Mouse (Mus musculus) subcutaneous adipose tissue, adult 2 months (tissue): ENCODE results near the gene Mad1l1. TPM values are rescaled to one million over a fixed set of nuclear protein-coding genes. Genes with fewer than 3 reads are reported as not detected.

Source experiments
- polyA plus RNA-seq: library from polyadenylated mRNA; depleted of rRNA; stranded (reverse); fragments of >200 nt; gene quantifications from 2 replicates; pipeline ENCODE4 v1.2.3, GENCODE M21; 2012; ENCODE audit warnings: low replicate concordance; rRNA removed

The Mad1l1 gene
- 14.6 and 26.1 TPM in 2 replicates for polyA plus RNA-seq

DNA sequence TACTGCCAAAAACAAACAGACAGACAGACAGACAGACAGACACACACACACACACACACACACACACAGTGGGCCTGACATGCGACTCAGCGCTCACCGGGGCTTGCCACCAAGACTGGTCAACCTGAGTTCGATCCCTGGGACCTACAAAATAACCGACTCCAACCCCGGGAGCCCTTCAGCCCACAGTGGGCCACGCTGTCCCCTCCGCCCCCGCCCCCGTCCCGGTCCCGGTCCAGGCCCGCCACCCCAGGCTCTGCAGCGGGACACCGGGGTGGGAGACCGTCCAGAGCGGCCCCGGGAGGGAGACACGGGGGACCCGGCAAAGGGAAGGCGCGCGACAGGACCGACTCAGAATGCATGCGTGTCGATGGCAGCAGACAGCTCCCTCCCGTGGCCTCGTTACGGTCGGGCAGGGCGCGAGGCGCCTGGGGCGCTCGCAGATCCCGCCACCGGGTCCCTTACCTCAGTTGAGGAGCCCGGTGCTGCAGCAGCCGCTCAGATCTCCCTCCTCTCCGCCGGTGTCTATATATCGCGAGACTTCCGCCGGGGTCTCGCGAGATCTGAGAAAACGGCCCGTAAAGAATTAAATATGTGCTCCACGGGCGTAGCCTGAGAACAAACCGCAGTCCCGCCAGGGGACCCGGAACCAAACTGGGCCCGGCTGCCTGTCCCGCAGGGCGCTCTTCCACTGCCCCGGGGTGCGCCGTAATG, at the start of gene Mad1l1, which contains the start of gene Nudt1:
Gene Mad1l1, minus strand, starts transcription at position 511 of the 714 bp plus-strand sequence.
Gene Nudt1, plus strand, starts transcription at position 615 of the 714 bp plus-strand sequence.

DNA sequence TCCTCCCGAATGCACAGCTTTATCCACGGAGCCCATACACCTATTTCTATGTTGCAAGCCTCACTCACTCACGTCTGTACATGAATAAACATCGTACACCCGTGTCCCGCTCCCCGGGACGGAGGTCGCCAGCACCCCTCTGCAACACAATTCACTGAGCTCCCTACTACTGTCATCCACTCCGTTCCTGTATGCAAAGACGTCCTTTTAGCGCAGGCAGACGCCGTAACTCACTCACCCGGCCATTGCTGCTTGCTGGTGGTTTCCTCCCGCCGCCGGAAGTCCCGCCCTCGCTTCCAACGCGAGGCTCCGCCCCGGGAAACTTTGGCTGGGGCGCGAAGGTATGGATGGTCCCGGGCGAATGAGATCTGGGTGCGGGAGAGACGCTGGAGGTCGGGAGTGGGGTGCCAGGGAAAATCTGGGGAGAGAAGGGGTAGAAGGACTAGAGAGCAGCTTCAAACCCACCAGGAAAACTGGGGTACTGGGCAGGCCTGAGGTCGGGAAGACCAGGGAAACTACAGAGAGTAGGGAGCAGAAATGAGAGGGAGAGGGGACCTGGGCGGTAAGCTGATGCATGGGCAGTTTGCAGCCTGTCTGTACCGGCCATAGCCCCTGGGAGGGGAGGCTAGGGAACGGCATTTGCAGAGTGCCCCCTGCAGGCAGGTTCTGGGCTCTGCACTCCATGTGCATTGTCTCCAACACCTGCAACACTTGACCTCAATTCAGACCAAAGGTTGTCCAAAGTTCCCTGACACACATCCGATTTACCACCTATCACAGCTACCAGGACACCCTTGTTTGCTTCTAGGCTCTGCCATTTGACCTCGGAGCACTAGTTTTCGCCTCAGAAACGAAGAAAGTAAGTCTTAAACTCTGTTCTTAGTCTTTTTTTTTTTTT, 10.5 kb upstream of the Mad1l1 start, which contains the start of gene Mrm2:
Gene Mrm2, minus strand, starts transcription at position 284 of the 898 bp plus-strand sequence.

Other genes with a start within 250 kb of the Mad1l1 start
- 14.2 and 18.4 TPM in 2 replicates for gene Nudt1, start 104 bp upstream of the Mad1l1 start, polyA plus RNA-seq
- gene Mrm2, start 10.3 kb upstream of the Mad1l1 start, polyA plus RNA-seq = 10.9 and 12.2 TPM in 2 replicates
- 24.0 and 26.9 TPM in 2 replicates for gene Snx8, start 67.7 kb upstream of the Mad1l1 start, polyA plus RNA-seq
- gene Eif3b, start 97.8 kb upstream of the Mad1l1 start, polyA plus RNA-seq = 81.0 and 126 TPM in 2 replicates
- 0.04 TPM in 1 of 2 replicates, not detected in the other for gene Gm4869, start 124.1 kb upstream of the Mad1l1 start, polyA plus RNA-seq
- gene Chst12, start 184.0 kb upstream of the Mad1l1 start, polyA plus RNA-seq = 59.1 and 104 TPM in 2 replicates
- gene Grifin, start 243.5 kb upstream of the Mad1l1 start, polyA plus RNA-seq = not detected in 2 replicates